Mouse (Mus musculus) liver, postnatal 0 days (tissue): Measurements from ENCODE around the gene Plekhg2.

ENCODE experiments used
- CTCF ChIP-seq: sonication (generic); IDR thresholded peaks from 2 replicates; pipeline ENCODE4 v1.5.1; 2016; ENCODE audit warnings: antibody characterized with exemption, low read depth
- EP300 ChIP-seq: IDR thresholded peaks from 2 replicates; pipeline ENCODE4 v1.6.1; 2016; ENCODE audit warnings: antibody characterized with exemption, low read depth, mild to moderate bottlenecking

DNA sequence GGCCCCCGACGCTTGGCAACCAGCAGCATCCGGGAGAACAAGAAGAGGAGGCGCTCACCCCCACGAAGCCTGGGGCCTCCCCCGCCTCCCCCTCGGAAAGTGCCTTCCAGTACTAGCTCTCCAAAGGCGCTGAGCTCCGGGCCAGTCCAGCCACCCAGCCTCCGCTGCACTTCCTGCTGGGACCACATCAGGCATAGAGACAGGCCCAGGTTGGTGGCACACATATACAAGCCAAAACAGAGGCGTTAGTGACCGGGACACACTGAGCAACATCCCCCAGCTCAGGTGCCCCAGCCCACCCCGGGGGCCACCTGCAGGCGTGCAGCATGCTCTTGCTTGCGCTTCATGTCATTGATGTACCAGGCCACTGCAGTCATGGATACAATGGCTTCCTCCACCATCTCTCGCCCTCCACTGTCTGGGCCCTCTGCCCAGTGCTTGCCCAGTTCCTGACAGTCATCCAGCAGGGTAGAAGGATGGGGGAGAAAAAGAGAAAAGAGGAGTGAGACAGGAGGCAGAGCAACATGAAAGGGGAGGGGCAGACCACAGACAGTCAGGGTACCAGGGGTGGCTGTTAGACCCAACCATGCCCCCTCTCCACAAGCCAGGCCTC lies 4.6 kb downstream of the Plekhg2 start:
- TF ChIP-seq CTCF (no peak), EP300 (no peak)
